Mouse (Mus musculus) urinary bladder, postnatal 10 days (tissue): ENCODE measurements around the gene Tm9sf4.

Experiments
- DNase-seq: peaks from one replicate; pipeline ENCODE4 v3.0.0; 2022; ENCODE audit warnings: low spot score

The Tm9sf4 gene

DNA sequence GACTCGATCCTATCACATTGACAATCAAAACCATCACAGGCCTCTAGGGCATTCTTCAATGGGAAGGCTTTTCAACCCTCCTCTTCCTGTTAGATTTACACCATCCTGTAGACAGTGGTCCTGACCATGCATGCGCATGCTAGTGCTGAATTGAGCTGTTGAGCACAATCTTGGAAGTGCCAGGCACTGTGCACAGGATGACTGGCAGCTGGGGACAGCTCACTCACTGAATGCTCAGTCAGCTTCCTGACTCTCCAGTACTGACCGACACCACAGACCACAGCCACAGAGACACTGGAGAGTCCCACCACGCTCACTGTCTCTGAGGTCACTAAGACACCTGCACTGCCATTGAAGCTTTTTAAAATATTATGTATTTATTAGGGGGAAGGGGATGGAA is 54.3 kb downstream of the Tm9sf4 start:
- DNase-seq = no peak

DNA sequence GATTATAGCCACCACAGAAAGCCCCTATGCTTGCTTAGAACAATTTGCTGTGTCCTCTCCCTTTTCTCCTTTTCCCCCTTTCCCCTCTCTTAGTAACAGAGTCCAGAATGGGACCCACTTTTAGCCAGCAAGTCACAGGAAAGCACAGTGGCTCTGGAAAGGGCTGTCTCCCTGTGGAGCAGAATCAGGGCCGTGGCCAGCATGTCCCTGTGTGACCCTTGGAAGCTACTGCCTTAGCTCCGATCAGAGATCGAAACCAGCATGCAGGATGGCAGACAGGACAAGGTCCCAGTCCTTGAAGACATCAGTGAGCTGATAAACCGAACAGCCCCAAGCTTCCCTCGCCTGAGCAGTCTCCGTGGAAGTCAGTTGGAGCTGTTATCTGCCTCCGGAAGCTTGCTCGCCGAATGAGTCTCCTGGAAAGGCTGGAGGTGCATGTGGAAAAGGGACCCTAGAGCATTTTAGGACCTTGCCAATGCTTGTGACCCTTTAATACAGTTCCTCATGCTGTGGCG is 56.8 kb downstream of the Tm9sf4 start:
- DNase-seq = no peak

GRCm38 (mm10) chr2:153218516-153218915 is 57.4 kb downstream of the Tm9sf4 start:
- DNase-seq = no peak

- DNase-seq = no peak
These were observed 60.5 kb downstream of the Tm9sf4 start for GRCm38 (mm10) chr2:153221620-153222019.

DNA sequence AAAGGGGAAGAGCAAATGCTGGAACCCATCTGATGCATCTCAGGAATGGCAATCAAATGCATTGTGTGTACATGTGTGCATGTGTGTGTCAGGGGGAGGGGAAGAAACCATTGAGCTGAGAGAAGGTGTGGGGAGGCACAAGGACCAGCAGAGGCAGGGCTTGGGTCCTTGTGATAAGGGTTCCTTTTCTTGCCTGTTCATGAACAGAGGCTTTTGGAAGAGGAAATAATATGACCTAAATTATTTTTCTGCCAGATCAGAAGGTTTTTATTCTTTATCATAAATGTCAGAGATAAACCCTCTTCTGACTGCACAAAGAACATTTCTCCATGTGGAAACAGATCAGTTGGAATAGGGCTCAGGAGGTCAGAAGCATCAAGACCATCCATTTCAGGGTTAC is 61.0 kb downstream of the Tm9sf4 start:
- no peak for DNase-seq

GRCm38 (mm10) chr2:153222566-153222965 is 61.5 kb downstream of the Tm9sf4 start:
- no peak for DNase-seq

GRCm38 (mm10) chr2:153224946-153225594 is 64.0 kb downstream of the Tm9sf4 start, which contains the start of gene Tspyl3:
Gene Tspyl3, minus strand, starts transcription at chr2:153225441.
- no peak for DNase-seq

GRCm38 (mm10) chr2:153225595-153225953 is 64.5 kb downstream of the Tm9sf4 start:
- no peak for DNase-seq

GRCm38 (mm10) chr2:153227959-153228358 is 66.9 kb downstream of the Tm9sf4 start:
- no peak for DNase-seq

DNA sequence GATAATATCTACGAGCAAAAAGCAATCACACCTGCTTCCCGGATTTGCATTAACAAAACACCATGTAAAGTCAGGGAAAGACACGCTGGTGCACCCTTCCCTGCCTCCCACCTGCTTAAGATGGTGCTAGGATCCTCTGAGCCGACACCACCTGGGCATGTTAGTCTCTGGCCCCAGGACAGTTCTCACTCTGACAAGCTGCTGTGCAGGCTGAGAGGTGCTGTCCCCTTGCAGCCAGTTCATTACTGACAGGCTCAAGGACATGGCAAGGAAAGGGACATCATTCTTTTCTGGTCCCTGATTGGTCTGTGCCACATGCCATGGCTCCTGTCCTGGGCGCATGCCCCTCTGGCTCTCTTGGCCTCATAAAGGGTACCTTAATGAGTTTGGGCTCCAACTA is 67.4 kb downstream of the Tm9sf4 start:
- no peak for DNase-seq

DNA sequence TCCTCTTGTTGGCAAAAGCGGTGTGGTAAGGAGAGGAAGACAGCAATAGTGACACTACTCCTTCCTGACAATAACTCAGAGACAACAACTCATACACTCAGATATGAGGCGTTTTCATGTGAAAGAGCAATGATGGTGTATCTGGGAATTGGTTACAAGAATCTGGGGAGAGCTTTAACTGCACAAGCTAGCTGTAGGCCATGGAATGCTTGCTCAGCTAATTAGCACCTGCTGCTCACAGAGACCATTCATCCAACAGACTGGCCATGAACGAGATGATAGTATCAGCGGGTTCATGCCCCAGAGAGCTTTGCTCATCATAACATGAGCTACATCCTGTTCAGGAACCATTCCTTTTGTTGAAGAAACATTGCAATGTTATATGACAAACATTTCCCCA is 76.1 kb downstream of the Tm9sf4 start:
- DNase-seq = no peak

- no peak for DNase-seq
These were observed 76.8 kb downstream of the Tm9sf4 start for GRCm38 (mm10) chr2:153237891-153238290.

DNA sequence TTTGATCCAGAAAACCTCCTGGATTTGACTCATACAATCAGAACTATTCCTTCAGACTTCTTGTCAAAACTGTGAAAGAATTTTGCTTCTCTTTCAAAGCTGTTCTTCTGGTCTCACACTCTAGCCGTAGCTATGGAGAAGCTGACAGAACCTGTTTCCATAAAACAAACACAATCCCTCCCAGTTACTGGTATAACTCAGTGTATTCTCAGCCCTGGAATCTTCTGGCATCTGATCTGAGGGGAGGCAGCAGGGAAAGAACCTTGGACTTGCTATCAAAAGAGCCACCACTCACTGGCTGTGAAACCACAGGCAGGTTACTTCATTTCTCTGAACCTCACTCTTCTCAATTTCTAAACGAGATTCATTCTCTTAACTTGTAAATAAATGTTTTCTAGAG is 77.3 kb downstream of the Tm9sf4 start:
- DNase-seq = no peak

GRCm38 (mm10) chr2:153239021-153239859 is 78.1 kb downstream of the Tm9sf4 start:
- no peak for DNase-seq

DNA sequence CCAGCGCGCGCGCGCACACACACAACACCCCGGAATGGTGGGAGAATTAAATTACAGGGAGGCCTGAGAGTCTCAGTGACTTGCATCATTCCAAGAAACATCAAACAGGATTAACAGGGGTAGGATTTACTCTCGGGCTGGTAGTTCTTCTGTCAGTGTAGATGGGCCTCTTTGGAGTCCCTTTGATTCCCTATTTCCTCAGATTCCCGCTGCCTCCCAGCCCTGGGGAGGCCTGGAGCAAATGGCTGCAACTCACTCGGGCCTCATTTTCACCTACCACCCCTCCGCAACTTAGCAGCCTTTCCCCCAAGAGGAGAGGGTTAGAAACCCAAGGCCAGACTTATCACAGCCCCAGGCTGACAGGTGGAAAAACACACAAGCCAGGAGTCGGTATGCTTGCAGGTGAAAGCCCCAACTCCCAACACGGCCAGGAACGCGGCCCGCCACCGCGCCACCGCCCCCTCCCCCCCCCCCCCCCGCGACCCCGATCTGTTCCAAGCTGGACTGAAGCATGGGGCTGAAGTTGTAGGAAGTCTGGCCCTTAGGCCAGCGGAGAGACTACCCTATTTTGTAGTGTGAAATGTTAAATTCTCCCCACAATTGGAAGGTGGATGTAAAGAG is 78.9 kb downstream of the Tm9sf4 start:
- no peak for DNase-seq

GRCm38 (mm10) chr2:153240701-153241235 is 79.7 kb downstream of the Tm9sf4 start:
- no peak for DNase-seq

DNA sequence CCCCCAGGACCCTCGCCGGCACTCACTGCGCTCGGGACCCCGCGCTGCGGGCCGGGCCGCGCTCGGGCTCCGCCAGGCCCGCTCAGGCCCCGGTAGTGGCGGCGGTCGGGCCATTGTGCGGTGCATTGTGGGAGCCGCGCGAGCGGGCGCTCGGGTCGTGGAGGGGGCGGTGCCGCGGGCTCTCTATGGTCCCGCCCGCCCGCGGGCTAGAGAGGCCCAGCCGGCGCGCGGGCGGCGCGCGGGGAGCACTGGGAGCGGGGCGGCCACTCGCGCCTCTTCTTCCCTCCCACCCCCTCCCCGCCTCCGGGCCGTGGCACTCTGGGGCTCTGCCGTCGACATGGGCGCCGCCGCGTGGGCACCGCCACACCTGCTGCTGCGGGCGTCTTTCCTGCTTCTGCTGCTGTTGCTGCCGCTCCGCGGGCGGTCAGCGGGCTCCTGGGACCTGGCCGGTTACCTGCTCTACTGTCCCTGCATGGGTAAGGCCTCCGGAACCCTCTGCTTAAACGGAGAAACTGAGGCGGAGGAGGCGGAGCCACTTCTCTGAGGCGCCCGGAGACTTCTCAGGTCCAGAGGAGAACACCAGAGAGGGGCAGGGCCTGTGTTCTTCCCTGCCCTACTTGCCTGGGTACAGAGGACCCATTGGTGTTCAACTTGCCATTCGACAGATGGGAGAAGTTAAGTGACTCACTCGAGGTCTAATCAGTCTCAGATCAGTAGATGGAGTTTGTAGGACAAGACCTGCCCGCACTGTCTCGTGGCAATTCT is 80.3 kb downstream of the Tm9sf4 start, which contains the start of the genes Plagl2 and Pofut1:
Plagl2 (minus strand) TSS at position 177 of the 765 bp plus-strand sequence.
Pofut1 (plus strand) TSS at position 284 of the 765 bp plus-strand sequence.
- DNase-seq = peak; percentile 63

DNA sequence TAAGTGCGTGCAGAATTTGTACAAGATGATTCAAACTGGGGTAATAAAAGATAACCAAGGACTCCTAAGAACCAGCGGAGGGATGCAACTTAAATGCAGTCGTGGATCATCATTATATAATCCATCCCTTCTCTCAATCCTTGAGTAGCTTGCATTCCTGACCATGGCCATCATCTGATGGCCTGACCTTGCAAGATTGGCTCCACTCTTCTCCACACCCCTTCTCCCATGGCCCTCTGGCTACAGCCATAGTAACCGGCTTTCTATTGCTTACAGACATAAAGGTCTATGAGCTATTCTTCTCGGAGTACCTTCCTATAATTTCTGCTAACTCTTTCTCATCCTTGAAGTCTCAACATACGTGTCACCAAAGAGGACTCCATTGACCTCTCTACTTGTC is 81.1 kb downstream of the Tm9sf4 start:
- DNase-seq = no peak

- DNase-seq = no peak
These were observed 88.6 kb downstream of the Tm9sf4 start for GRCm38 (mm10) chr2:153249751-153250150.

GRCm38 (mm10) chr2:153256604-153257003 is 95.5 kb downstream of the Tm9sf4 start:
- DNase-seq = no peak

GRCm38 (mm10) chr2:153259030-153259863 is 98.1 kb downstream of the Tm9sf4 start:
- no peak for DNase-seq
